Mouse (Mus musculus) cerebellum, postnatal 14 days (tissue): ENCODE data around the gene Heg1.

Experiments used
- DNase-seq, 2 experiments: peaks; one replicate each; pipeline ENCODE4 v3.0.0; 2021; ENCODE audit warnings: mixed read lengths in 2 of 2

Heg1 gene

DNA sequence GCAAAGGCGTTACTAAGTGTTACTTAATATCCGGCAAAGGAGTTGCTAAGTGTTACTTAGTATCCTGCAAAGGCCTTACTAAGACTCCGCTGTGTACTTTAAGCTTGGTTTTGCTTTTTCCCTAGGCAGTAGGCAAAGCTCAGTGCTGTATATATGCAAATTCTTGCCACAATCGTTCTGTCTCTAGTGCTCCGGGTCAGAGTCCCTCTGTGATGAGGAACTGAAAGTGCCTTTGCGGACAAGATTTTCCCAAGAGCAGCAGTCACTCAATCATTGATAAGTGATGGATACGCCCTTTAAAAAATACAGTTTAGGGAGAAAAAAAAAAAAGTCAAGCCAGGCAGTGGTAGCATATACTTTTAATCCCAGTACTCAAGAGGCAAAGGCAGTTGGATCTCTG, 61.3 kb downstream of the Heg1 start:
- DNase-seq, result no peak

DNA sequence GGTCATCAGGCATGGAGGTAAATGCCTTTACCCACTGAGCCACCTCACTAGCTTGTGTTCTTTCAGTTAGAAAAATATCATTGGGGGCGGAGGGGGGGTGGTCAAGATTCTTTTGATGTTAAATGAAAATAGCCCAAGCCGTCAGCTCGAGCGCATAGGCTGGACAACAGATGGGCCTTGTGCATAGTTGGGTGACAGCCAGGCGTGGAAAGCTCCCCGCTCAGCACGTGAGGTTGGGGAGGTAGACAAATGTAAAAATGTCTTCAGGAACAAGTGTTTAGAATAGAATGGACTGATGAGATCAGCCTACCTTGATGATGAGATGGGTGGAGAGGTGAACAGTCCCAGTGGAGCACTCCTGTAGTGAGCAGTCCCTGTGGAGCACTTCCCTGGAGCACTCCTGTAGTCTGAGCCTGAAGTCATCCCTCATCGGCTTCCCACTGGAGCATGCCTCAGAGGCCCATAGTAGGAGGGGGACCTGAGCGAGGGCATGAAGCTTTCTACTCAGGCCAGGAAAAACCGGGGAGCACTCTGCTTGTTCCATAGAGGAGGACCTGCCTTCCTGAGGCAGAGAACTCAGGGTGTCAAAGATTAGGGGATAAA, 62.0 kb downstream of the Heg1 start:
- DNase-seq, result peak; percentile 86 to 89

DNA sequence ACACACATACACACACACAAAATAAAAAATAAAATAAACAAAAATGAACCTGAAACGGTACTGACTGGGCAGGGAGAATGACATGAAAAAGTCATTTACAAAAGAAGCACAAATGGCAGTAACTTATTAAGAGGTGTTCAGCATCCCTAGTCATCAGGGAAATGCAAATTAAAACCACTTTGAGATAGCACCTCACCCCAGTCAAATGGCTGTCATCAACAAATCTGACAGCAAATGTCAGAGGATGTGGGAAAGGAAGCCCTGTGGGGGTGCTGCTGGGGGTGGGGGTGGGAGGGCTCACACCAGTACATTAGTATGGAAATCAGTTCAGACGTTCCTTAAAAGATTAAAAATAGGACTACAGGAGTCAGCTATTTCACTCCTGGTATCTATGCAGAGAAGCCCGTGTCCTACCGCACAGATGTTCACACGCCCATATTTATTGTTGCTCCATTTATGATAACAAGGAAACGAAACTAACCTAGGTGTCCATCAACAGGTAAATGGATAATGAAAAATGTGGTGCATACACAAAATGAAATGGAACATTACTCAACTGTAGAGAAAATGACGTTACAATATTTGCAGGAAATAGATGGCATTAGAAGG, 63.3 kb downstream of the Heg1 start:
- DNase-seq, result no peak

DNA sequence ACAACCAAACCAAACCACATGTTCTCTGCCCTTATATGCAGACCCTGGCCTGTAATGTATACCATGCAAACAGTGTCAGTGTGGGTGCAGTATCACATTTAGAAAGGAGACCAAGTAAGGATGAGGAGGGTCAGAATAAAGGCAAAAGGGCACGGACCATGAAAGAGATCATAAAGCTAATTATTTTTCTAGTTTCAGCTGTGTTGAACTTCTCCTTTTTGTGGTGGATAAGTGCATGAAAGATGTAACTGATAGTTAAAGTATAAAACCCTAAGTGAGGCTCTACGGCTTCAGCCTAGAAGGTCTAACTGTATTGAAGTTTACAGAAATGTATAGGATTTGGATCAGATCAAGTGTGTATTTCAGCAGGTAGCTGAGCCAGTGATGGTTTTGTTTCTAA, 63.8 kb downstream of the Heg1 start:
- no peak for DNase-seq

DNA sequence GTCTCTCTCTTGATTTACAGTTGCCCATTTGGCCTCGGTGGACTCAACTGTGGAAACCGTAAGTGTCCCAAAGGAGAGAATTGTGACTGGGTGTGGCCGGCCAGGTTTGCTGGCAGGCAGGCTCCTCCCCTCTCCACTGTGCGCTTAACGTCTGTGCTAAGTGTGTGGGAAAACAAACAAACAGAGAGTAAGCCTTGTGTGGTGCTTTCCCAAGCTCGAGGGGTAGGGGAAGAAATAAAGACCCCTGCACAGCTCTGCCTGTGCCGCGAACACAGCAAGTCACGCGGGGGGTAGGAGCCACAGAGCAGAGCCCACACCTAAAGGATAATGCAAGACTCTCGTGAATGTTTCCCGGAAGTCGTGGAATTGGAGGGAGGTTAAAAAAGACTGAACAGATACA, 67.0 kb downstream of the Heg1 start:
- DNase-seq, result no peak

DNA sequence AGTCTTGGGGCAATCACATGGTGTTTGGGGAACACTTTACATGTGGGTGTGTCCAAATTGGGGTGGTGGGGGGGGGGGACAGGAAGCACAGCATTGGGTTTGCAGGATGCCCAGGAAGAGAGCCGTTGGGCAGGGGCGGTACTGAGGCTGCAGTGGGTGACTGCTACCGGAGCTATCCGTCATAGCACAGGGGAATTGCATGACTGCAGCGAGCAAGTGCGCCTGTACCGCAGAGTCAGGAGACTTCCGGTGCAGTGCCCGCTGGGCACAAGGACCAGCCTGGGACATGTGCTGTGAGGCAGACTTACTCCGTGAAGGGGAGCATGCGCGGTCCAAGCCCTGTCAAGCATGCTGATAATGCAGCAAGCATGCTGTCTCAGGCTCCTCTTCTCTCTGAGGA, 67.4 kb downstream of the Heg1 start:
- no peak for DNase-seq

DNA sequence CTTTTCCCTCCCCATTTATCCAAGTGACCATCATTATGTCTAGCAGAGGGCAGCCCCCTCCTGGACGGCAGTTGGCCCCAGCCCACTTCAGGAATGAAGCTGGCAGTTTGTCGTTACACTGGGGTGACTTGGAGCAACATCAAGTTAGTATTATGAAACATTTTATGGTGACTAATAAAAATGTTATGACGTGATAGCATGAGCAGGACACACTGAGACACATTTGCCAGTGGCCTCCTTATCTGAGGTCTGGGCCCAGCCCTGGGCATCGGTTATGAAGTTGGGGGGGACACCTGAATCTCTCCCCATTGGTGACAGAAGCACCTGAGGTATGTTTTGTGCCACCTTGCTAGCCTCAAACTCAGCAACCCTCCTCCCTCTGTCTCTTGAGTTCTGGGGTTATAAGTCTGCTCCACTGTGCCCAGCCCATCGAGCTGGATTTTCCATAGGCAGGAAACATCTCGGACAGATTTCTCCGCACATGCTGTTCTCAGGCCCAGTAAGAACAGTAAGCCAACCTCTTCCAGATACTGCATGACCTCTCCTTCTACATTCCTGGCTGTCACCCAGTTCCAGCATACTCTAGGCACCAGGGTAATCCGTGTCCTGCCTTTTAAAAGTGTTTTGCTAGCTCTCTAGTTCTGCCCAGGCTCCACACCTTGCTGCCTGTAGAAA, 68.9 kb downstream of the Heg1 start:
- no peak for DNase-seq

DNA sequence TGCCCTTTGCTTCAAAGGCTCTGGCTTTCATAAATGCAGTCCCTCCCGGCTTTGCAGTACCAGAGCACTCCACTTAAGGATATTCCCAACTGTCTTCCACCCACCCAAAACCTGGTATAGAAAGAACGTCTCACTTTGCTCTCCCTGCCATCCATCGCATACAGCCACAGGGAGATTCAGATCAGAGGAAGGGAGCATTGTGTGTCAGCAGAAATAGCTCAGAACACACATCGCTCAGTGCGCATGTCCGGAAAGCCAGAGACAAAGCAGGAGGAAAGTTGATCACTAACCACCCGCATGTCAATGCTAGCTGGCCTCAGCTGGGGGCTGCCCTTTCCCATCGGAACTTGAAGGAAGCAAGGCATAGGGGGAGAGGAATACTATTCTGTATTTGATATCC, 71.1 kb downstream of the Heg1 start:
- DNase-seq, result no peak

DNA sequence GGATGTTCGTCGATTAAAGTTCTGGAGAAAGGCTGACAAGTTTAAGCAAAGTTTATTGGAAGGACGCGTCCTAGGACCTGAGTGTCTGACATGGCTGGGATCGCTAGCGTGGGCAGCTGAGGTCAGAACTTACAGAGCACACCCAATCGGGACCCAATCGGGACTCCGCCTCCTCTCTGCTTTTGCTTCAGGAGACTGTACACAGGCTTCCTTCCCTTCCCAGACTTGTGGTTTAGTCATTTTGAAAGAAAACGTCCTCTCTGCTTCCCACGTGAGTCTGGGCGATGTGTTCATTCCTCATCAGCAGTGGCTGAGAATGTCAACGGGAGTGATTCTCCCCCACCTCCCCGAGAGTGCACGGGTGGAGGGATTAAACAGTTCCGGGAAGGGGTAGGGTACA, 71.8 kb downstream of the Heg1 start:
- no peak for DNase-seq

DNA sequence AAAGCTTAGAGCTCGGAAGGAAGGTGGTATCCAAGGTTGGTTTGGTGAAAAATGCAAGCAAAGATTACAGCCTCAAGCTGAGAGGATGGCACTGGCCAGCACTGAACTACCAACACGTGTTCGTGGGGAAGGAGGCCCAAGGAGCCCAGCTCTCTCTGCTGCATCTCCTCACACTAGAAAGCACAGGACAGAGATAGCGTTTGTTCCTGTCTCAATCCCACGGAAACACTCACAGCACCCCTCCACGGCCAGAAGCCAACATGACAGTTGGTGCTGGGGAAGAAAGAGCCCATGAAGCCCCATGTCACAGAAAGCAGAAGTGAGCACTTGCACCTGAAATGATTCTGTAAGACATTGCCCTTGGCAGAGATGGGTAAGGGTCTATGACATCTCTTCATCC, 72.2 kb downstream of the Heg1 start:
- DNase-seq, result peak; percentile 86 to 89

DNA sequence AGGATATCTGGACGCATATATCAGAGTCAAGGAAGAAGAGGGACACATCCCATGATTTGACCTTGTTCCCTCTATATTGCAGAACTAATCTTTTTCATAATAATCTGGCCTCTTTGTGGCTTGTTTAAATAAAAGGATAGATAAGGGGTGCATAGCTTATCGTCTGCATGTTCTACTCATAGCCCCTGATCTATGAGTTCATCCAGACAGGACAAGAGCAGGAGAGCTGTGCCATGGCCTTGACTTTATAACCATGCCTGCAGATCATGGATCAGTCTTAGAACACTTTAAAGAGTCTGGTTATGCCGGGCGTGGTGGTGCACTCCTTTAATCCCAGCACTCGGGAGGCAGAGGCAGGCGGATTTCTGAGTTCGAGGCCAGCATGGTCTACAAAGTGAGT, 75.0 kb downstream of the Heg1 start:
- DNase-seq, result no peak

DNA sequence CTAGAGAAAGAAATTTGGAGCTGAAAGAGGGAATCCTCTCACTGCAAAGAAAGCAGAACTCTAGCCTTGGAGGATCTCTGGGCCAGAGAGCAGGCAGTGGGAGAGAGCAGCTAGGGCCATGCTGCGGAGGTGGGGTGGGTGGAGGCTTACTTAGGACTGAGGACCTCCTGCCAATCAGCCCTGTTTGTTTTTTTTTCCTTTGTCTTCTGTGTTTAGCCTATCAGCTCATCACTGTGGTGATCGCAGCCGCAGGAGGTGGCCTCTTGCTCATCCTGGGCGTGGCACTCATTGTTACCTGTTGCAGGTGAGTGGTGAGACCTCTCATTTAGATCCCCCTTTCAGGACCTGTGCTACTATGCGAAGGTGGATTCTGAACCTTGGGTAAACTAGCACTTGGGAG, 76.4 kb downstream of the Heg1 start:
- no peak for DNase-seq

DNA sequence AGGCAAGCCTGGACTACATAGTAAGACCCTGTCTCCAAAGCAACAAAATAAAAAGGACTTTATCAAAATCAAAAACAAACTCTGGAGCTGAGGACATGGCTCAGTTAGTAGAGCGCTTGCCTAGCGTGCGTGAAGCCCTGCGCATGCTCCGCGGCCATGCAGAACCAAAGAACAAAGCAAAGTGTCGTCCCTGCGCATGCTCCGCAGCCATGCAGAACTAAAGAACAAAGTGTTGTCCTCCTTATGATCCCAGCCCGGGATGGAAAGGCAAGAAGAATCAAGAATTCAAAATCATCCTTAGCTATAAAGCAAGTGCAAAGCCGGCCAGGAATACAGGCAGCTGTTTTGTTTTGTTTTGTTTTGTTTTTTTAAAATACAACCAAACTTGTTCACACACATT, 76.8 kb downstream of the Heg1 start:
- no peak for DNase-seq

DNA sequence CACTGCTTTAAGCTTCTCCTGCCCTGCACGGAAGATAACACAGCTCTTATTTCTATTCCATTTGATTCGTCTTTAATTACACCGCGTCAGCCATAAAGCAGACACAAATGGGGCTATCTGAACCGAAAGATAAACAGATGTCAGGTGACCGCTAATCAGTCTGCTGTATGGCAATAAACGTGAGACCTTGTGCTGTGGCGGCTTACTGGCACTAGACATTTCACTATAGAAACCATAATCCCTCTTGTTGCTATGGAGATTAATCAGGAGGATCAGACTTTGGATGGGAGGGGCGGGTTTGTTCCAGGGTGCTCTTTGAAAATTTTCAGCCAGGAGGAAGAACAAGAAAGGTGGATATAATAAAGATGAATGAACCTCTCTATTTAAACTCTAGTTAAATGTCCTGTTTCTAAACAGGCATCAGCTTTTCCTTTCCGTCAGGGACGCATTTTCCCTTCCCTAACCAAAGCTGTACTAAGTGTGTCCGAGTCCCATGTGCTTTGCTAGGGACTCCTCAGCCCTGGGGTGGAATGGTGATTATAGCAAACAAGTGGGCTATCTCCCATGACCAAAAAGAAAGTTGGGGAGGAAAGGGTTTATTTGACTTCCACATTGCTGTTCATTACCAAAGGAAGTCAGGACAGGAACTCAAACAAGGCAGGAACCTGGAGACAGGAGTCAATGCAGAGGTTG, 80.5 kb downstream of the Heg1 start:
- DNase-seq, result no peak

DNA sequence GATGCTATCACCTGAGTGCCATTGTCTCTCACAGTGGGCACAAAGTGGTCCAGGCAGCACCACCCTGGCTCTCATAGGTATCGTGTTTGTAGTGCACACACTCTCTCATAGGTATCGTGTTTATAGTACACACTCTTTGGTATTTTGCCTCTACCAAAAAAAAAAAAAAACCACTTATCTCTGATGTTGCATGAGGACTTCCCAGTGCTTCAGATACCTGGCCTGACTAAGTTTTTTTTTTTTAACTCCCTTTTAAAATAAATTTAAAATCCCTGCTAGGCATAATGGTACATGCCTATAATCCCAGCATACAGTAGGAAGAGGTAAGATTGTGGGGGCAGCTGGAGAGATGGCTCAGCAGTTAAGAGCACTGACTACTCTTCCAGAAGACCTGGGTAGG, 81.3 kb downstream of the Heg1 start:
- no peak for DNase-seq

DNA sequence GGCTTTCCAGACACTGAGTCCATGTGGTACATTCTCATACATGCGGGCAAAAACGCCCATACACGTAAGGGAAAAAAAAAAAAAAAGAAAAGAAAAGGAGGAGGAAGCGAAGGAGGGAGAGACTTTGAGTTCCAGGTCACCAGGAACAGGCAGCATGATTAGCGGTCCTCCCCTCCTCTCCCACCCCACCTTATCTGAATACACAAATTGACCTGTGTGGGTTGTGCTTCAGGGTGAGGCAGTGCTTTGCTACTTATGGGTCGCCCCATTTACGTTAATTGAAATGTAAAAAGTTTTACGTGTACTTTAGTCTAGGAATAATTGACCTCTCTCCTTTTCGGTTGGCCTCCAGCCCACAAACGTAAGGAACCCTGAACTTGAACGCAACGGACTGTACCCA, 82.1 kb downstream of the Heg1 start:
- DNase-seq, result no peak

DNA sequence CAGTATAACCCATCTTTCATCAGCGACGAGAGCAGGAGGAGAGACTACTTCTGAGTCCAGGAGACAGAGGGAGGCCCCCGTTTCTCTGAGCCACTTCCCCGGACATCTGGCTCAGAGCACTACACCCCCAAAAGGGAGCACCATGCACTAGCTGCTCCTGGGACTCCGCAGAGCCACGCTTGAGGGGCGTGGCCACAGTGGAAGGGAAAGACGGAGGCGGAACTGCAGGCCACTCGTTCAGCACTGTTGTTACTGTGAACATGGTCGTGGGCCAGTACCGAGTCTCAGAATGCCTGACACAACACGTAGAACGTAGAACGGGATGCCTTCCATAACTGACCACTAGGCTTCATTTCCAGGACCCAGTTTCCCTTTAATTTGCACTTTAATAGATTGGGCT, 82.6 kb downstream of the Heg1 start:
- DNase-seq, result no peak

DNA sequence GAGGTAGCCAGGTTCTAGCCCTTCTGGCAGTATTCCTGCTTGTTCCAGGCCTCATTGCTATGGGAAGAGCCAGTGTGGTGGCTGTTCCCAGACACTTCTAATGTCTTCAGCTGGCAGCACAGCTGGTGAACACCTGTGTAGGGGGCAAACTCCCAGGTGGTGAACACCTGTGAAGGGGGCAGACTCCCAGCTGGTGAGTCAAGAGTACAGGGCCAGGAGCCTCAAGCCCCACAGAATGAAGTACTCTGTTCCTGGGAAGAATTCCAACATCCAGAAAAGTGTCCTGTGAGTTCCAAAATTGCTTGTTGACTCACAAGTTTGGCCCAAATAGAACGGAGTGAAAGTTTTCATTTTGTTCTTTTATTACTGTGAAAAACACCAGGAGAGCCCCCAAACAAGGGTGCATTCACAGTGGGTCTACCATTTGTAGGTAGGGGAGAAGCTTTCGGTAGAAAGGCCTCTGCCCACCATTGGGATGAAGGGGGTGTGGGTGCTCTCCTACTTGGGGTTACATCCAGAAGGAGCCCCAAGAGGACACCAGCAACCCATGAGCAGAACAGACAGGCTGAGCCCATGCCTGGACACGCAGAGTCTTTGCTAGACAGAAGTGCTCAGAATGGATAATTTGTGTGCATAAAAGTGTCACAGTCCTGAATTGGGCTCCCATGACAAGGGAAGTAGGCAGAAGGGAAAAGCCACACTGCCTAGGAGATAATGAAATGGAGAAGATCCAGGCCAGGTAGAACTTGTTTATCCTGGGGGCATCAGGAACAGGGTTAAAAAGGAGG, 84.5 kb downstream of the Heg1 start:
- DNase-seq, result no peak

DNA sequence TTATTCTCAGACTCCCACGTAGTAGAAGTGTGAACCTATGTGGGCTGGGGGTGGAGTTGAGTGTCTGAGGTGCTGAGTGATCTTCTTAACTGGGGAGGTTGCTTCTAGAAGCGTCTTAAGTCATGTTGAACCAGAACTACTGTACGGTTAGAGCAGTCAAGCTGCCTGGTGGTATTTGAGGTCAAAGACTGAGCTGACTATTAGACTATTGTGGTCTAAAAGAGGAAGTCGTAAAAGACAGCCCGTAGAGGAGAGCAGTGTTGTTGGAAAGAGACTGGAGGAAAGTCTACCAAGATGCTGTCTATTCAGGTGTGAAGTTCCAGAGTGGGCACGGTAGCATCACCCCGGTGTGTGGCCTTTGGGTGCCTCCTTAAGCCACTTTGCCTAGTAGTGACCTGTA, 85.7 kb downstream of the Heg1 start:
- DNase-seq, result no peak

DNA sequence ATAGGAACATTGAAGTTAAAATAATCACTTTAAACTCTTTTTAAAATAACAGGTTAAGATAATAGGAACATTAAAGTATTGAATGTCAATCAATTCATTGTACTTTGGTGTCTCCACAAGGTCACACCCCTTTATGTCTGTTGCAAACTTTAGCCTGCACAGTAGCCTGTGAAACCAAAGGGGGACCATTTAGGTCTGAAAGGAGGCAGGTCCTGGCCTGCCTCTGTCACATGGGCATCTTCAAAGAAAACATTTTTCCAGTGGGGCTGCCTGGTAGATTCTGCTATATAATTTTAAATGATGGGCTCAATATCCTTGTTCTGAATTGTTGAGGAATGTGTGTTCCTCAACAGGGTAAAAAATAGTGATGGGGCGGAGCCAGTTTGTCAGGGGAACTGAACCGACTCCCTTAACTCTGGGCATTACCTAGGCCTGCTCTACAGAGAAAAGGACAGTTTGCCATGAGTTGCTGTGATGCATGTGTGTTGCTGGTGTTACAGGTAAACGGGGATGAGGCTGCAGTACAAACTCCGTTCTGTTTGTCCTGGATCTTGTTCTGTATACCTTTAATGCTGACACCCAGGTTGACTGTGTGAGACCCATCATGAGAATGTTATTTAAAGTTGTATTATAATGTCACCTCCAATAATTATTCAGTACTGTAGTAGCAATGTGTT, 86.7 kb downstream of the Heg1 start:
- DNase-seq, result no peak

DNA sequence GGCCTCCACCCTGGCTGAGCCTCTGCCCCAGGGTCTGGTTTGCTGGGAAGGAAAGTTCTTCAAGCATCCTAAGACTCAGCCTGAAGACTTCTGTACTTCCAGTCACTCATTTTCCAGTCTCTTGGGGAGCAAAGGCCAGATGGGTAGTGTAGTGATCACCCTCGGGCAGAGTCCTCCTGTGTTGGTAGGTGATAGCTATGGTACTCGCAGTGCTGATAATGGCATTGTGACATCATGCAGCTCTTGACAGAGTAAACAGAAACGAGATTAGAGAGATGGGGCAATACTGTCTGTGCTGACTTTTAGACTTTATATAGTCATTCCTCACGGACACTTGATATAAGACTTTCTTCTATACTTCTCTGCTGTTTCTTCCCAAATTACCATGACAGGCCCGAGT, 88.6 kb downstream of the Heg1 start:
- DNase-seq, result no peak

DNA sequence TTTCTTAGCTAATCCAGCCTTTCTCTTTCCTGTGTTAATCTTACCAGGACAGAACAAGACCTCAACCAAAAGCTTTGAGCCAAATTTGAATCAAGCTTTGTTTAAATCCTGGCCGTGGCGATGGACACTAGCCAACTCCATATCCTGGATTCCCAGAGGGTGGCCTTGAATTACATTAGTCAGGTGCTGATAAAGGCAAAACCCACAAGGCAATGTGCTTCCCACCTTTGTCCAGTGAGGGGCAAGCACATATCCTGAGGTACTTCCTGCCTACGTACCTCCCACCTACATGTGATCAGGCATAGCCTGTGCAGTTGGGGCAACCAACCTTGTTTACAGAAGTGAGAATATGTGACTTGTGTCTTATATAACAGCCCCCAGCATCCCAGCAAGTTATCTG, 90.8 kb downstream of the Heg1 start:
- no peak for DNase-seq
